Mouse (Mus musculus) ES-E14 (cell line): ENCODE results near the gene Ascc1.

Source experiments
- HCFC1 ChIP-seq: IDR thresholded peaks from 2 replicates; pipeline ENCODE4 v1.6.1; 2012; ENCODE audit warnings: low read length, inconsistent platforms, borderline replicate concordance; ENCODE audit not compliant: insufficient read depth
- ZC3H11A ChIP-seq: IDR thresholded peaks from 2 replicates; pipeline ENCODE4 v1.6.1; 2012; ENCODE audit warnings: low read depth, mild to moderate bottlenecking, inconsistent platforms, low read length, borderline replicate concordance

DNA sequence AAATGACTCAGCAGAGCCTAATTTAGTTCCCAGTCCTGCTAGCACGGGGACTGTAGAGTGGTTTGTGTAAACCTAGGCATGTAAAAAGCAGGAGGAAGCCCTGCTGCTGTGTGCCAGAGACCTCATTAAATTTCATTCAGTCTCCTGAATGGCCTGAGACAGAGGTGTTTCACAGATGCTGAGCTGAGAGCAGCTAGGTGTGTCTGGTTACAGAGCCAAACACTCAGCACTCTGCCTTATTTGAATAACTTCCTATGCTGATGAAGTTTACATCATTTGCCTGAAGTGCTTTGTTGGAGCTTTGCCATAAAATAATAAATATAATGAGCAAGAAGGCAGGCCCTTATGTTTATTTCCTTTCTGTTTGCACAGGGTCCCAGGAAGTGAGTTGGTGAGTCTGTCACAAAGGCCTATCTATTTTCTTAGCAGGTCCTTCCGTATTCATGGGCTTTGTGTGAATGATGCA, 25.0 kb downstream of the Ascc1 start:
- TF ChIP-seq ZC3H11A, result no peak
- TF ChIP-seq HCFC1, result no peak
